Mouse (Mus musculus) heart, adult 9 months (tissue): ENCODE measurements at regions not wholly inside any gene's neighbourhood (a gene's known extent, or its start where the extent isn't known, plus 50 kb on each side); places are given as distances from the start of the nearest gene placed in this dataset.
"Not testable (repeated sequence)": the region's sequence is repeated elsewhere in the genome, so short reads cannot be mapped to it uniquely, and the experiment has no call there.

ENCODE experiments used
- DNase-seq, 2 experiments: peaks; one replicate each; pipeline ENCODE4 v3.0.0; 2022; ENCODE audit warnings: low spot score in 2 of 2

- no peak for DNase-seq
Observed at GRCm38 (mm10) chr1:108102607-108103006, 512.8 kb downstream of the Serpinb8 start.

DNA sequence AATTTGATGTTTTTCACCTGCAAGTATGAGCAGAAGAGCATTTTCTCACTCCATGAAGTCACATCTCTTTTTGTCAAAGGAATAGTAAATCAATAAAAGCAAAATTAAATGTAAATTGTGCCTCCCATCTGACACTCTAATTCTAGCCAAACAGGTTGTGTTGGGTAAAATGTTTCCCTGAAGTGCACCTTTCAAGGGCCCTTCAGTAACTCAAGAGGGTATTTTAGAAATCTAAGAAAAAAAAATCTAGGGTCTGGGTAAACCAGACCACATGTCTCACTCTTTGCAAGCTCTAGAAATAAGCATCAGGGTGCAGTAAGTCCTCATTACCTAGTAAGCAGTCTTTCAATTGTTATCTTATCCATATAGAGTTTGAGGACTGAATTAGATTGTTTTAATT is 521.2 kb downstream of the Serpinb8 start:
- no peak for DNase-seq

- DNase-seq = no peak
Observed at GRCm38 (mm10) chr1:108127393-108127792, 537.6 kb downstream of the Serpinb8 start.

GRCm38 (mm10) chr1:108132006-108132405 is 542.2 kb downstream of the Serpinb8 start:
- DNase-seq = no peak

- DNase-seq = not testable (repeated sequence)
Observed at GRCm38 (mm10) chr1:108135346-108135745, 545.5 kb downstream of the Serpinb8 start.

DNA sequence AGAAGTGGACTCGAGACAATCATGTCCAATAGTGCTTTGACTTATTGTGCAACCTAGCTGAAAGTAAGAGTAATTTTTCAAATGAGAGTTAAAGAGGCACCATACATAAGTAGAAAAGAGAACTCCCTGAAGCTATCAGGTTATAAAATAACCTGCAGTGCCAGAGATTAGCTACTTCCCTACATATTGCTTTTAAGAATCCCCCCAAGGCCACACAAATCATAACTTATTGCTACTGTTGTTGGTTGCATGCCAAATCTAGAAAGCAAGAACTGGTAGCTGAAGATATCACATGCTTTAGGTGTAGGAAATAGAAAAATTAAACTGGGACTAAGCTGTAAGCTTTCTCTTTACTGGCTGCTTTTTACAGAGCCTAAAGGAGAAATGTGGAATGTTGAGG is 554.3 kb downstream of the Serpinb8 start:
- DNase-seq = no peak

DNA sequence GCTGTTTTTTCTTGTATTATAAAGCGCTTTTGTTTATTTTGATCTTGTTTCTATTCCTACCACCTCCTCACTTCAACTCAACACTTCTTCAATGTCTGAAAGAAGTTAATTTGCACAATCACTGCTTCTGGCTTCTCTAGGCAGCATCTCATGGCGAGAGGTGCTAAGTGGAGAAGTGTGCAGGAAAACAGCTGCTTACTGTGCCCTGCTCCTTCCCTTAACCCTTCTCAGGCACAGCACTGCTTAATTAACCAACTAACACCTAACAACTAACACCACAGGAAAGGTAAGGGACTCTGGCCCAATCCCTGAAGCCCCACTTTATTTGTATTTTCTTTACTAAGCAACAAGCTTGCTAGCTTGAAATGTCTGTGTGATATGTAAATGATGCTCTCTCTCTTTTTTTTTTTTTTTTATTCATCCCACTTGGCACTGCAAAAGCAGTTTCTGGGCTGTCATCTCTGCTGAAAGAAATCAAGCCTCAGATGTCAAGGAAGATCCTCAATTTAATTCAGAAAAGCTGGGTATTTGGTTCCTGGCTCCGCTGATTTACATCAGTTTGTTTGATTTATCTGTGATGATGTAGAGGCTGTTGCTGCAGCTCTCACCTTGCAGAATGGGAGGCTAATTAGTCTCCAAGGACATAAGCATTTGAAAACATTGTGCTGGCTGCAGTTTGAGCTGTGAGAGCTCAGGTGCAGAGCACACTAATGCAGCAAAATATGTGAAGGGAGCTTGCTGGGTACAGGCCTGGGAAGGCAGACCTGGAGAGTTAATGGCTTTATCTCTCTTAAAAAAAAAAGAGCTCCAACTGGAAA is 591.8 kb downstream of the Serpinb8 start:
- no peak for DNase-seq

GRCm38 (mm10) chr1:108182168-108182539 is 592.3 kb downstream of the Serpinb8 start:
- no peak for DNase-seq

GRCm38 (mm10) chr1:108224047-108224446 is 634.2 kb downstream of the Serpinb8 start:
- DNase-seq = no peak

DNA sequence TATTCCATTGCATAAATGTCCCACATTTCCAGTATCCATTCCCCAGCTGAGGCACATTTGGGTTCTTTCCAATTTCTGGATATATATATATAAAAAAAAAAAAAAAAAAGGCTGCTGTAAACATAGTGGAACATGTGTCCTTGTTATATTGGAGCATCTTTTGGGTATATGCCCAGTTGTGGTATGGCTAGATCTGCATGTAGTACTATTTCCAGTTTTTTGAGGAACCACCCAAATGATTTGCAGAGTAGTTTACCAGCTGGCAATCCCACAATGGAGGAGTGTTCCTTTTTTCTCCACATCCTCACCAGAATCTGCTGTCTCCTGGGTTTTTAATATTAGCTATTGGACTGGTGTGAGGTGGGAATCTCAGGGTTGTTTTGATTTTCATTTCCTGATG is 650.3 kb downstream of the Serpinb8 start:
- DNase-seq = no peak

- DNase-seq = no peak
Observed at GRCm38 (mm10) chr1:108255147-108255546, 665.3 kb downstream of the Serpinb8 start.

DNA sequence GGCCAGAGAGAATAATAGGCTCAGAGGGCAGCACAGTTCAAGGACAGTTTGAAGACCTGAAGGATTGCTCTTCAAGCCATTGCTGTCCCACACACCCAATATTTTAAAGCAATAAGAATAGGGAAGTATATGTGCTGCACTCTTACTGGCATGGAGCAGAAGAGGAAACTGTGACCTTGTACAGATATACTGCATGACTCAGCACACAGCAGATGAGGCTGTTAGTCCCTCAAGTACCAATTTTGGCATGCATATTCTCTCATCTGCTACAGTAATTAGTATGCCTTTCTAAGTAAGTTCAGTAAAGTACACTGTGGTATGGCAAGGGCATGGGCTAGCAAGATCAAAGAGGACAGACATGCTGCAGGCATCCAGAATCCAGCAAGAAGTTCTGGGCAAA is 669.5 kb downstream of the Serpinb8 start:
- no peak for DNase-seq

DNA sequence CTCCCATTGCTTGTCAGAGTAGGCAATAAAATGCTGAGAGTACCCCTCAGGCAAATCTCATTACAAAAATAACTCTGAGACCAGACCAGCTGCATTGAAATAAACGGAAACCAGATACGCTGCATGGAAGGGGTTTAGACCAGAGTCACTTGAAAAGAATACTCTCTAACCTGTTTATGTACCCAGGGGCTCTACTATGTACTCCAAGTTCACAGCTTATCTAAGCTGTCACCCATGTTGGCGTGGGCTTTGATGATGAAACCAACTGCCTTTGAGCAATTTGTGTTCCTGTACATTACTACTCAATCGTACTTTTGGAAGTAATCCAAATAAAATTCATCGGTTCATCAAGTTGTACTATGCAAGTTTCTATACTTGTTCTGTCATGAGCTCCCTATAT is 692.3 kb downstream of the Serpinb8 start:
- DNase-seq = no peak

DNA sequence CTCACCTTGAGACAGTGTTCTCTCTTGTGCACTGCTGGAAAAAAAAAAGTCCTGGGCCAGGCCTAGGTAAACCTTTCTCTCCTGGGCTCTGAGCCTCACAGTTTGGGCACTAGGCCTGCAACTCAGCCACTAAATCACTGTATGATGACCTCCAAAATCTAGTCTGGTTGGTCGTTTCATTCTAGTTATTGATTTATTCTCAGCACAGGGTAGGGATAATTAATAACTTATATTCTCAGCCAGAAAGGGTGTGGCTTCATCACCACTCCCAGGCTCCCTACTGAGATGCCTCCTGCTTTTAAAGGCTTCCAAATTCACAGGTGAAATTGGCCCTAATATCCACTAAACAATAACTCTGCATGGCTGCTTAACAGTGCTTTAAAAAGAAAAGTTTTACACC is 696.8 kb downstream of the Serpinb8 start:
- no peak for DNase-seq
